Mouse (Mus musculus) liver, adult 2 months (tissue): ENCODE measurements around the gene Exosc8.

Experiments
- CTCF ChIP-seq: fragments of 200-500 bp; IDR thresholded peaks from 2 replicates; pipeline ENCODE4 v1.5.1; 2011; ENCODE audit warnings: low read depth, low read length, control low read depth
- POLR2A ChIP-seq: fragments of 200-500 bp; IDR thresholded peaks from 2 replicates; pipeline ENCODE4 v1.6.1; 2011; ENCODE audit warnings: low read length, control low read depth; ENCODE audit not compliant: insufficient read depth; ENCODE audit errors: extremely low read depth

- no peak for TF ChIP-seq CTCF
- no peak for TF ChIP-seq POLR2A
Observed at GRCm38 (mm10) chr3:54732371-54732770, 2.8 kb downstream of the Exosc8 start.
